Mouse (Mus musculus): ENCODE data around the gene Cd80. TPM values are rescaled to one million over a fixed set of nuclear protein-coding genes. Genes with fewer than 3 reads are reported as not detected.
A peak's percentile ranks its signal among the peaks of the same experiment; 100 is the strongest.

Cd80 gene
- total and polyA plus RNA-seq, 3 experiments = 39.5 to 57.8 (median 46.2) TPM

DNA sequence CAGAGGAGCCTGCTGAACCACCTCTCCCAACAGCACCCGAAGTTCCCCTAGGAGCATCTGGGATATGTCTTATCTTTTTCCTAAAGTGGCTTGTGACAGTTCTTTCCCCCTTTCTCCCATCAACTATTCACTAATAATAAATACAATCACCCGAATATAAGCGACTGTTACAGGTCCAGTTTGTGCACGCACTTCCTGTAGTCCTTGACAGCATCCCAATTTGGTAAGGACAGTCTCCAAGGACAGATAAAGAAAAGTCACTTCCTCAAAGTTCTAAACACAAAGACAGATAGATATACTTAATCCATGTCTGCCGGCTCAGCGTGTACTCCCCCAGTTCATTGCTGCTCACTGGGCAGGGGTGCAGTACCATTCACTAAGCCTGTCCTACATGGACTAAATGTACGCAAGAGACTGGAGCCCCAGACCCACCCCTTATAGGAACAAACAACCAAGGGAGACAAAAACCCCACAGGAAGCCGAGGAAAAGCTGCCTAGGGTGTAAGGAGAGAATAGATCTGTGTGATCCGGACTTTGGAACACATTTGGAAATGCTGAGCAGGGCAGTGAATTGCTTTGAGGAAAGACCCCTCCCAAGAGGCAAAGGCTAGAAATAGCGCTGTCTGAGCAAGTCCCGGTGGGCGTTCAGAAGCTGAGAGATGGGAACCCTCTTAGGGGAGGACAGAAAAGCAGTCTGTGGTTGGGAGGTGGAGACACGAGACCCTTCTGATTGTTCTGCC is 23.7 kb upstream of the Cd80 start:
- dilution Hi-C loops (cut with MboI; ENCODE audit: extremely low pct_ligation_motif_present, extremely low pct_unique_long_range_greater_than_20kb, low sequenced_read_pairs) (no loop called here), in situ Hi-C loops (cut with MboI; ENCODE audit: low pct_ligation_motif_present, low pct_unique_long_range_greater_than_20kb, low sequenced_read_pairs) (no loop called here)
- TF ChIP-seq MAZ (IDR thresholded peaks at IDR 0.05; ENCODE audit: low read depth, low read length) = no peak
- TF ChIP-seq MEF2A (IDR thresholded peaks at IDR 0.05; ENCODE audit: borderline replicate concordance, low read depth, low read length) = 0 out of 2 replicates have a peak, but pooled peaks have one; percentile 17
- H3K27me3 ChIP-seq (replicated peaks) = no peaks in the 10 kb centered on the region
- peak overlapping the region; percentile 4; the same call in 1 of the 2 replicates for H3K4me2 ChIP-seq (ENCODE audit: insufficient read depth, low read depth, poor library complexity, severe bottlenecking)
- H3K9ac ChIP-seq (ENCODE audit: insufficient read depth, low read depth) = 0 out of 2 replicates have a peak overlapping the region, but pooled peaks have one; percentile 2
- no peak overlapping the region for H3K4me3 ChIP-seq (replicated peaks in 1 of 3; ENCODE audit: low read depth in 2 of 3, low read length in 2 of 3, poor library complexity in 1 of 3)
- H3K4me1 ChIP-seq (ENCODE audit: control insufficient read depth in 1 of 2, insufficient read depth in 2 of 2) = peaks cover 21 to 40% of the 10 kb centered on the region in 2 experiments
- DNase-seq (ENCODE audit: extremely low read depth) = no peak
- no peaks in the 10 kb centered on the region for H3K36me3 ChIP-seq (replicated peaks in 1 of 2; ENCODE audit: control insufficient read depth in 1 of 2, insufficient read depth in 1 of 2, low read length in 1 of 2)
- H3K9me3 ChIP-seq (replicated peaks; ENCODE audit: low read length) = no peaks in the 10 kb centered on the region
- H3K27ac ChIP-seq (ENCODE audit: insufficient read depth, low read depth) = no peak overlapping the region; the same call in 1 of the 2 replicates
- no peaks in the 10 kb centered on the region for H3K79me2 ChIP-seq (replicated peaks; ENCODE audit: control insufficient read depth, extremely low read depth, insufficient read depth, poor library complexity, severe bottlenecking)

DNA sequence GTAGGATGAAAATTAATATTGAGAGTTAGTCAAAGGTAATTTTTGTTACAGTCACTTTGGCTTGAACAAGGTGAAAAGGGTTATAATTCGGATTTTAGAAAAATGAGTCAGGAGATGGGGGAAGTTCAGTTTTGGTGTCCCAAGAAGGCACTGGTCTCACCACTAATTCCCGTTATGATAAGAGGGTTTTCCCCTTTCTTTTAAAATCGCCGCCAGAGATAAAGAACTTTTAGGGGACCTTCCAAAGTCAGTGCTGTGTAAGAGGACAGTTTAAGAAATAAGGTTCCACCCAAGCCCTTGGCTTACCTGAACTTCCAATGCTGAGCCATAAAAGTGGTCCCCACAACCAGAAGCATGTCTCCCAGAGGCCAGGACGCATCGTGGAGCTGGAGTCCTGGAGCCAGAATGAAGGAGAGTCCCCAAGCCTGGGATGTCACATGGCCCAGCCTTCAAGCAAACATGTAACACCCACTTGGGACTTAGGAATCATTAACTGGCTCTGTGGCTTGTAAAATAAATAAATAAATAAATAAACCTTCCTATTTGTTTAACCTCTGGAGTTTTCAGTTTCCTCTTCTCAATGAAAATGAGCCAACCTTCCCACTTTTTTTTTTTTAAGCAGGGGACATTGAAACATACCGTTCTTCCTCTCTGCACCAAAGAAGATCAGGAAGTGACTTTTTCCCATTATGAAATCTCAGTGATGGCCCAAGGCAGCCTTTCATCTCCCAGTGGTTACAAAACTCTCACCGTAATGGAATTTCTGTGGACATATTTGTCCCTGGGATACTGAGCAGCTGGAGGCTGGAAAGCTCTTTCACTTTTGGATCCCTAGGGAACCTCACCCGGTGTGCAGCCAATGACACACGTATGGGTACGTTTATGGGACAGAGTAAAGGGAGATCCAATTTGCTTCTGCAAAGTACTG is 22.6 kb upstream of the Cd80 start, which contains the start of gene Pla1a:
Gene Pla1a, minus strand, starts transcription at position 648 of the 928 bp plus-strand sequence.
- in situ Hi-C loops (cut with MboI; ENCODE audit: low pct_ligation_motif_present, low pct_unique_long_range_greater_than_20kb, low sequenced_read_pairs) = no loop called here
- Histone ChIP-seq H3K4me3 (replicated peaks in 1 of 3; ENCODE audit: low read depth in 2 of 3, low read length in 2 of 3, poor library complexity in 1 of 3) (no peak within 1 kb of the TSS), H3K4me1 (ENCODE audit: control insufficient read depth in 1 of 2, insufficient read depth in 2 of 2) (peaks cover 23 to 40% of the 10 kb centered on the region in 2 experiments), H3K27ac (ENCODE audit: insufficient read depth, low read depth) (no peak within 1 kb of the TSS; the same call in 1 of the 2 replicates), H3K4me2 (ENCODE audit: insufficient read depth, low read depth, poor library complexity, severe bottlenecking) (peak within 1 kb of the TSS; percentile 24; the same call in 1 of the 2 replicates), H3K36me3 (replicated peaks in 1 of 2; ENCODE audit: control insufficient read depth in 1 of 2, insufficient read depth in 1 of 2, low read length in 1 of 2) (no peaks in the 10 kb centered on the region), H3K79me2 (replicated peaks; ENCODE audit: control insufficient read depth, extremely low read depth, insufficient read depth, poor library complexity, severe bottlenecking) (no peaks in the 10 kb centered on the region), H3K9ac (ENCODE audit: insufficient read depth, low read depth) (peak within 1 kb of the TSS; percentile 2; the same call in 1 of the 2 replicates), H3K27me3 (replicated peaks) (no peaks in the 10 kb centered on the region), H3K9me3 (replicated peaks; ENCODE audit: low read length) (no peaks in the 10 kb centered on the region)
- dilution Hi-C loops (cut with MboI; ENCODE audit: extremely low pct_ligation_motif_present, extremely low pct_unique_long_range_greater_than_20kb, low sequenced_read_pairs) = no loop called here
- DNase-seq (ENCODE audit: extremely low read depth) = peak; percentile 58
- TF ChIP-seq MEF2A (IDR thresholded peaks at IDR 0.05; ENCODE audit: borderline replicate concordance, low read depth, low read length) (peak; percentile 86), MAX (IDR thresholded peaks at IDR 0.05; ENCODE audit: low read length) (peak; percentile 21; the same call in 1 of the 2 replicates), CTCF (conservative IDR thresholded peaks at IDR 0.05 in 1 of 2, IDR thresholded peaks at IDR 0.05 in 1 of 2; ENCODE audit: low read depth in 2 of 2, low read length in 2 of 2) (no peak), USF2 (conservative IDR thresholded peaks at IDR 0.05; ENCODE audit: low read depth, low read length) (no peak), CHD2 (IDR thresholded peaks at IDR 0.05; ENCODE audit: low read length) (peak; percentile 54; the same call in 1 of the 2 replicates), USF1 (IDR thresholded peaks at IDR 0.05; ENCODE audit: low read depth, low read length) (peak; percentile 11; the same call in 1 of the 2 replicates), BHLHE40 (IDR thresholded peaks at IDR 0.05; ENCODE audit: low read depth, low read length) (peak; percentile 62), NRF1 (IDR thresholded peaks at IDR 0.05; ENCODE audit: low read depth, low read length) (no peak), JUND (conservative IDR thresholded peaks at IDR 0.05; ENCODE audit: low read depth, low read length) (peak; percentile 64), MYC (IDR thresholded peaks at IDR 0.05; ENCODE audit: low read depth, low read length) (no peak), RAD21 (IDR thresholded peaks at IDR 0.05; ENCODE audit: low read depth, low read length) (no peak; the same call in 1 of the 2 replicates), POLR2A (IDR thresholded peaks at IDR 0.05; ENCODE audit: low read depth, low read length) (no peak), SMC3 (IDR thresholded peaks at IDR 0.05; ENCODE audit: low read depth, low read length) (no peak), GABPA (IDR thresholded peaks at IDR 0.05; ENCODE audit: insufficient replicate concordance, low read depth, low read length) (no peak), MXI1 (IDR thresholded peaks at IDR 0.05; ENCODE audit: low read depth, low read length) (no peak; the same call in 1 of the 2 replicates), HCFC1 (IDR thresholded peaks at IDR 0.05; ENCODE audit: low read depth, low read length) (no peak), ETS1 (conservative IDR thresholded peaks at IDR 0.05; ENCODE audit: low read depth, low read length) (peak; percentile 69), TCF12 (IDR thresholded peaks at IDR 0.05; ENCODE audit: low read depth, low read length) (peak; percentile 42; the same call in 1 of the 2 replicates), MAFK (IDR thresholded peaks at IDR 0.05; ENCODE audit: insufficient replicate concordance, low read length) (0 out of 2 replicates have a peak, but pooled peaks have one; percentile 48), ELF1 (IDR thresholded peaks at IDR 0.05; ENCODE audit: low read depth, low read length) (no peak), EP300 (IDR thresholded peaks at IDR 0.05; ENCODE audit: low read length) (peak; percentile 87), CHD1 (IDR thresholded peaks at IDR 0.05; ENCODE audit: low read depth, low read length) (no peak), ZMIZ1 (IDR thresholded peaks at IDR 0.05; ENCODE audit: low read depth, low read length) (no peak), E2F4 (IDR thresholded peaks at IDR 0.05; ENCODE audit: insufficient replicate concordance, low read depth, low read length) (no peak), ZKSCAN1 (IDR thresholded peaks at IDR 0.05; ENCODE audit: borderline replicate concordance, low read depth, low read length) (no peak), POLR2AphosphoS2 (IDR thresholded peaks at IDR 0.05; ENCODE audit: low read depth, low read length) (no peak), MAZ (IDR thresholded peaks at IDR 0.05; ENCODE audit: low read depth, low read length) (no peak), SIN3A (IDR thresholded peaks at IDR 0.05; ENCODE audit: low read length) (peak; percentile 51)
